Mouse (Mus musculus) intestine, embryonic 14.5 days (tissue): ENCODE results near the gene Mapk8ip3. TPM values are rescaled to one million over a fixed set of nuclear protein-coding genes. Genes with fewer than 3 reads are reported as not detected.

Experiments
- ATAC-seq: fragments of 200-750 bp; cut with Nextera tagmentation; replicated peaks from 2 replicates; pipeline ENCODE4 v1.8.0; 2017; ENCODE audit warnings: low read depth, moderate number of reproducible peaks, moderate TSS enrichment, moderate library complexity; ENCODE audit not compliant: low FRiP score, low TSS enrichment
- DNase-seq: peaks from one replicate; pipeline ENCODE4 v3.0.0-alpha.2; 2018; ENCODE audit warnings: low spot score
- H3K27ac ChIP-seq: fragments of 300-500 bp; sonication (generic); 2 replicates; pipeline ENCODE4 v1.5.1; 2014; ENCODE audit warnings: low read depth, mild to moderate bottlenecking, control low read depth
- H3K27me3 ChIP-seq: fragments of 300-500 bp; sonication (generic); replicated peaks from 2 replicates; pipeline ENCODE4 v1.6.1; 2014; ENCODE audit warnings: low read length, control low read depth; ENCODE audit not compliant: control insufficient read depth, insufficient read depth
- H3K36me3 ChIP-seq: fragments of 300-500 bp; sonication (generic); 2 replicates; pipeline ENCODE4 v1.6.1; 2014; ENCODE audit warnings: low read length, control low read depth; ENCODE audit not compliant: control insufficient read depth, insufficient read depth
- H3K4me1 ChIP-seq: fragments of 300-500 bp; sonication (generic); replicated peaks from 2 replicates; pipeline ENCODE4 v1.6.1; 2014; ENCODE audit warnings: low read length, control low read depth, mixed read lengths; ENCODE audit not compliant: control insufficient read depth, insufficient read depth
- H3K4me2 ChIP-seq: fragments of 300-500 bp; sonication (generic); 2 replicates; pipeline ENCODE4 v1.6.1; 2014; ENCODE audit warnings: low read length
- H3K4me3 ChIP-seq: fragments of 300-500 bp; sonication (generic); 2 replicates; pipeline ENCODE4 v1.5.1; 2014; ENCODE audit warnings: low read depth, low read length, control low read depth, mixed read lengths
- H3K9ac ChIP-seq: fragments of 300-500 bp; sonication (generic); 2 replicates; pipeline ENCODE4 v1.6.1; 2014; ENCODE audit warnings: mild to moderate bottlenecking, low read length
- H3K9me3 ChIP-seq: fragments of 300-500 bp; sonication (generic); 2 replicates; pipeline ENCODE4 v1.6.1; 2016; ENCODE audit warnings: low read length, control low read depth; ENCODE audit not compliant: control insufficient read depth
- WGBS: fragments of 180-500 bp; shearing (Covaris S2); extraction: QIAGEN DNeasy Blood & Tissue Kit; methylation state at CpG from one replicate; pipeline ENCODE4 v1.1.7; 2014; 5-methylcytosine and 5-hydroxymethylcytosine counted together
- polyA plus RNA-seq: library from polyadenylated mRNA; unstranded; fragments of >200 nt; fragmentation: Nextera tagmentation; extraction: Ambion mirVana; gene quantifications from 2 replicates; pipeline ENCODE4 v1.2.1, GENCODE M21; 2014

Mapk8ip3 gene
- polyA plus RNA-seq, 1 experiment from 2014 or later: 36.0 TPM

DNA sequence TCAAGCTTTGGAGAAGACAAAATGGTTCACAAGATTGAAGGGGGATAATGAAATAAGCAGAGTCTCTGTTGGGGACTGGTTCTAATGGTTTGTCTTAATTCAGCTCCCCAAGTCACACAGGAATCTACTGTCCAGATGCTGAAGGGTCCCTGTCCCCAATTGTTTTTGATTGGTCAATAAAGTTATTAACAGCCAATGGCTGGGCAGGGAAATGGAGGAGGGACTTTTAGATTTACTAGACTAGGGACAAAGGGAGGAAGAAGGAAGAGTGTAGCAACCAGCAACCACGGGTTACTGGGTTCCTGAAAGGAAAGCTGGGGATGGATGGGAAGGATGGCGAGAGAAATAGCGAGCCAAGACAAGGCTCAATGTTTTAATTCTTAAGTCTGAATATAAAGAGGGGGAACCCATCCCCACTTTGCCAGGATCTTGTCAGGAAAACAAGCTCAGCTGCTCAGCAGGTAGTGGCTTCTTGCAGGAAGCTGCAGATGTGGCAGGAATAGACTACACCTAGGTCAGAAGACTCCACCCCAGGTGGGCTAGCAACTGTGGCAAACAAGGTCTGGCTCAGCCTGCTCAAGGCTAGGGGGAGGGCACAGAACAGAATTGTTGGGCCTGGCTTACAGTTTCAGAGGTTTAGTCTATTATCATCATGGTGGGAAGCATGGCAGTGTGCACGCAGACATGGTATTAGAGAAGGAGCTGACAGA lies 62.9 kb downstream of the Mapk8ip3 start:
- DNase-seq: no peak
- H3K4me2 ChIP-seq: no peak overlapping the region
- no peak for ATAC-seq
- no peaks in the 10 kb centered on the region for H3K9me3 ChIP-seq
- H3K4me1 ChIP-seq: 0 out of 2 replicates have a peak, but pooled peaks cover 5% of the 10 kb centered on the region
- H3K9ac ChIP-seq: no peak overlapping the region
- no peaks in the 10 kb centered on the region for H3K36me3 ChIP-seq
- H3K4me3 ChIP-seq: no peak overlapping the region
- WGBS: 46% methylated on average over 4 of the region's 4 CpGs
- H3K27me3 ChIP-seq: no peaks in the 10 kb centered on the region
- no peak overlapping the region for H3K27ac ChIP-seq

- H3K27ac ChIP-seq: no peak overlapping the region
- no peak overlapping the region for H3K4me2 ChIP-seq
- H3K27me3 ChIP-seq: no peaks in the 10 kb centered on the region
- no peaks in the 10 kb centered on the region for H3K9me3 ChIP-seq
- no peak overlapping the region for H3K9ac ChIP-seq
- no peak for DNase-seq
- no peaks in the 10 kb centered on the region for H3K4me1 ChIP-seq
- 92% methylated on average over 10 of the region's 10 CpGs for WGBS
- no peak overlapping the region for H3K4me3 ChIP-seq
- no peak for ATAC-seq
- H3K36me3 ChIP-seq: peaks cover 8% of the 10 kb centered on the region; the same call in 1 of the 2 replicates
Observed at GRCm38 (mm10) chr17:24867914-24868313, 68.9 kb downstream of the Mapk8ip3 start.

- ATAC-seq (no peak), DNase-seq (no peak)
- H3K27ac ChIP-seq: no peak within 1 kb of the TSS
- no peaks in the 10 kb centered on the region for H3K4me1 ChIP-seq
- H3K4me3 ChIP-seq: no peak within 1 kb of the TSS
- 91% methylated on average over 8 of the region's 8 CpGs for WGBS
- no peak within 1 kb of the TSS for H3K9ac ChIP-seq
- no peaks in the 10 kb centered on the region for H3K27me3 ChIP-seq
- H3K36me3 ChIP-seq: peaks cover 28% of the 10 kb centered on the region
- no peak within 1 kb of the TSS for H3K4me2 ChIP-seq
- no peaks in the 10 kb centered on the region for H3K9me3 ChIP-seq
Observed at GRCm38 (mm10) chr17:24865776-24866175, 71.0 kb downstream of the Mapk8ip3 start, which contains the start of gene Igfals. Igfals (plus strand) TSS chr17:24865997.

- Histone ChIP-seq H3K4me1 (no peaks in the 10 kb centered on the region), H3K4me2 (no peak overlapping the region), H3K9ac (no peak overlapping the region), H3K9me3 (no peaks in the 10 kb centered on the region), H3K27ac (no peak overlapping the region), H3K27me3 (no peaks in the 10 kb centered on the region), H3K4me3 (no peak overlapping the region), H3K36me3 (peaks cover 35% of the 10 kb centered on the region)
- WGBS: 97% methylated on average over 3 of the region's 3 CpGs
- DNase-seq: no peak
- ATAC-seq: no peak
Observed at GRCm38 (mm10) chr17:24861785-24862184, 75.0 kb downstream of the Mapk8ip3 start.

DNA sequence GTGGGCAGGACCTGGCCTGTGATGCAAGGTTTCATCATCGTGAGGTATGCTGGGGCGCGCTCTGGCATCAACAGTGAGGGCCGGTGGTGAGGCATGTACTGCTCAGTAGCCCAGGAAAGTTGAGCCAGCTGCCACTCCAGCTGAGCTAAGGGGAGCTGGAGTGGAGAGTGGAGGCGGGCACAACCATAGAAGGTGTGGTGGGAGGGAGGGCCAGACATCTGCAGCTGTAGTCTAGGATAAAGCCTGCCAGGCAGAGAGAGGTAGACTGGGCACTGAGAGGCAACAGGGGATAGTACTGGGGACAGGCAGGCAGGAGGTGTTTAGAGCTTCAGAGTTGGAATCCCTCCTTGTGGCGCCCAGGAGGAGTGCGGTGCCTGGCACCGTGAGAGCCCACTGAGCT lies 76.7 kb downstream of the Mapk8ip3 start:
- WGBS: 93% methylated on average over 8 of the region's 8 CpGs
- H3K27me3 ChIP-seq: no peaks in the 10 kb centered on the region
- no peak overlapping the region for H3K4me3 ChIP-seq
- peaks cover 41% of the 10 kb centered on the region for H3K36me3 ChIP-seq
- ATAC-seq: no peak
- no peak overlapping the region for H3K4me2 ChIP-seq
- no peaks in the 10 kb centered on the region for H3K4me1 ChIP-seq
- no peak overlapping the region for H3K27ac ChIP-seq
- H3K9me3 ChIP-seq: no peaks in the 10 kb centered on the region
- no peak for DNase-seq
- H3K9ac ChIP-seq: no peak overlapping the region

GRCm38 (mm10) chr17:24858967-24859366 lies 77.8 kb downstream of the Mapk8ip3 start:
- Histone ChIP-seq H3K27me3 (no peaks in the 10 kb centered on the region), H3K36me3 (peaks cover 47% of the 10 kb centered on the region), H3K9ac (no peak overlapping the region), H3K4me1 (no peaks in the 10 kb centered on the region), H3K9me3 (no peaks in the 10 kb centered on the region), H3K4me3 (no peak overlapping the region), H3K4me2 (no peak overlapping the region), H3K27ac (no peak overlapping the region)
- no peak for ATAC-seq
- WGBS: 92% methylated on average over 6 of the region's 6 CpGs
- DNase-seq: no peak

DNA sequence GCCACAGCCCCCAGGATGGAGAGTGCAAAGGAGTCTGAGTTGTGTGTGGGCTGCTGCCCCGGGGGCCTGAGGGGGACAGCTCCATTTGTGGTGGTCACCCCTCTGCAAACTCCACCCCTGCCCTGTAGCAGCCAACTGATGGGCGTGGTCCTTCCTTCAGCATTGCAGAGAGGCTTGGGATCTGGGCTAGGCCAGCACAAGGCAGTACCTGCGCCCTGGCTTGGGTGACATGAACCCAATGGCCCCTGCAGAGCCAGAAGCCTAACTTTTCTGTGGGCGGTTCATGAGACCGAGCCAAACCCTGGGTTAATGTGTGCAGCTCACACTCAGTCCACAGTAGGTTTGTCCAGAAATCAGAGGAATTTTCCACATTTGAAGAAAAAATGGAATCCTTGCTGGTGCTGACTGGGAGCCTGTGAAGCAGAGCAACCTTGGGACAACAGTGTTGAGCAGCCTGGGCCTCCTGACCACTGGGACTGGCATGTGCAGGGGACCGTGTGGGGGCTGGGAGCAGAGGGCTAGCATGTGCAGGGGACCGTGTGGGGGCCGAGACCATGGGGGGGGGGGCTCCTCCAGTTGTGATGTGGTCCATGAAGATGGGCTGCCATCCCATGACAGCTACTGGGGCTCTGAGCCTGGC lies 78.8 kb downstream of the Mapk8ip3 start:
- no peak for DNase-seq
- WGBS: 86% methylated on average over 8 of the region's 8 CpGs
- H3K36me3 ChIP-seq: peaks cover 51% of the 10 kb centered on the region
- no peaks in the 10 kb centered on the region for H3K4me1 ChIP-seq
- H3K9ac ChIP-seq: no peak overlapping the region
- H3K27ac ChIP-seq: no peak overlapping the region
- no peak overlapping the region for H3K4me3 ChIP-seq
- no peaks in the 10 kb centered on the region for H3K27me3 ChIP-seq
- ATAC-seq: no peak
- H3K4me2 ChIP-seq: no peak overlapping the region
- H3K9me3 ChIP-seq: no peaks in the 10 kb centered on the region

- H3K4me1 ChIP-seq: no peaks in the 10 kb centered on the region
- H3K27me3 ChIP-seq: 0 out of 2 replicates have a peak, but pooled peaks cover under 1% of the 10 kb centered on the region
- WGBS: 87% methylated on average over 13 of the region's 13 CpGs
- H3K27ac ChIP-seq: no peak overlapping the region
- H3K9ac ChIP-seq: no peak overlapping the region
- DNase-seq (no peak), ATAC-seq (no peak)
- H3K4me2 ChIP-seq: no peak overlapping the region
- no peaks in the 10 kb centered on the region for H3K9me3 ChIP-seq
- H3K4me3 ChIP-seq: no peak overlapping the region
- peaks cover 39% of the 10 kb centered on the region for H3K36me3 ChIP-seq
Observed at GRCm38 (mm10) chr17:24856589-24856988, 80.2 kb downstream of the Mapk8ip3 start.
